Mouse (Mus musculus): Measurements from ENCODE around the gene Ptk7. TPM values are rescaled to one million over a fixed set of nuclear protein-coding genes. Genes with fewer than 3 reads are reported as not detected.

Ptk7 gene
- polyA plus RNA-seq, 1 experiment from 2014 or later: 26.9 TPM

DNA sequence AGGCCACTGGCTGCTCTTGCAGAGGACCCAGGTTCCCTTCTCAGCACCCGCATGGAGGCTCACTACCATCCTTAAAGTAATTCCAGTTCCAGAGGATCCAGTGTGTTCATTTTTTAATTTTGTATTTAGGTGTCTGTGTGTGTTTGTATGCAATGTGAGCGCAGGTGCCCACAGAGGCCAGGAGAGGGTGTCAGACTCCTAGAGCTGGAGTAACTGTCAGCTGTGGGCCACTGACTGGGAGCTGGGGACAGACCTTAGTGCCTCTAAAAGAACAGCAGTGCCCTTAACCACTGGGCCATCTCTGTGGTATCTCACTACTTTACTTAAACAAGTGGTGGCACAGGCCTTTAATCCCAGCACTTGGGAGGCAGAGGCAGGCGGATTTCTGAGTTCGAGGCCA is 26.1 kb downstream of the Ptk7 start:
- no peaks in the 10 kb centered on the region for H3K27me3 ChIP-seq (ENCODE audit: control insufficient read depth, insufficient read depth, low read depth, low read length)
- no peak overlapping the region for H3K4me2 ChIP-seq (ENCODE audit: low read length)
- no peak overlapping the region for H3K9ac ChIP-seq (ENCODE audit: low read depth, low read length)
- no peak overlapping the region for H3K4me3 ChIP-seq (ENCODE audit: low read depth, low read length)
- H3K9me3 ChIP-seq (replicated peaks; ENCODE audit: control insufficient read depth, low read length, poor library complexity, severe bottlenecking): no peaks in the 10 kb centered on the region
- H3K36me3 ChIP-seq (ENCODE audit: control insufficient read depth, insufficient read depth, low read length): no peaks in the 10 kb centered on the region
- 95% methylated on average over 4 of the region's 4 CpGs for WGBS
- H3K27ac ChIP-seq (ENCODE audit: low read length): no peak overlapping the region
- no peak for ATAC-seq
- peaks cover 13% of the 10 kb centered on the region; the same call in 1 of the 2 replicates for H3K4me1 ChIP-seq (ENCODE audit: control insufficient read depth, insufficient read depth, low read length)

GRCm38 (mm10) chr17:46602212-46602611 is 27.1 kb downstream of the Ptk7 start:
- Histone ChIP-seq H3K9ac (ENCODE audit: low read depth, low read length) (no peak overlapping the region), H3K36me3 (ENCODE audit: control insufficient read depth, insufficient read depth, low read length) (no peaks in the 10 kb centered on the region), H3K27ac (ENCODE audit: low read length) (no peak overlapping the region), H3K4me3 (ENCODE audit: low read depth, low read length) (no peak overlapping the region), H3K9me3 (replicated peaks; ENCODE audit: control insufficient read depth, low read length, poor library complexity, severe bottlenecking) (no peaks in the 10 kb centered on the region), H3K4me1 (ENCODE audit: control insufficient read depth, insufficient read depth, low read length) (peaks cover 13% of the 10 kb centered on the region; the same call in 1 of the 2 replicates), H3K4me2 (ENCODE audit: low read length) (no peak overlapping the region), H3K27me3 (ENCODE audit: control insufficient read depth, insufficient read depth, low read depth, low read length) (no peaks in the 10 kb centered on the region)
- no peak for ATAC-seq
- WGBS: 85% methylated on average over 9 of the region's 9 CpGs

GRCm38 (mm10) chr17:46600569-46600968 is 28.7 kb downstream of the Ptk7 start:
- no peaks in the 10 kb centered on the region for H3K27me3 ChIP-seq (ENCODE audit: control insufficient read depth, insufficient read depth, low read depth, low read length)
- H3K9me3 ChIP-seq (replicated peaks; ENCODE audit: control insufficient read depth, low read length, poor library complexity, severe bottlenecking): no peaks in the 10 kb centered on the region
- H3K4me3 ChIP-seq (ENCODE audit: low read depth, low read length): no peak overlapping the region
- H3K36me3 ChIP-seq (ENCODE audit: control insufficient read depth, insufficient read depth, low read length): no peaks in the 10 kb centered on the region
- H3K9ac ChIP-seq (ENCODE audit: low read depth, low read length): no peak overlapping the region
- H3K4me2 ChIP-seq (ENCODE audit: low read length): no peak overlapping the region
- H3K4me1 ChIP-seq (ENCODE audit: control insufficient read depth, insufficient read depth, low read length): peaks cover 11% of the 10 kb centered on the region; the same call in 1 of the 2 replicates
- no peak for ATAC-seq
- H3K27ac ChIP-seq (ENCODE audit: low read length): no peak overlapping the region
- 98% methylated on average over 2 of the region's 2 CpGs for WGBS

DNA sequence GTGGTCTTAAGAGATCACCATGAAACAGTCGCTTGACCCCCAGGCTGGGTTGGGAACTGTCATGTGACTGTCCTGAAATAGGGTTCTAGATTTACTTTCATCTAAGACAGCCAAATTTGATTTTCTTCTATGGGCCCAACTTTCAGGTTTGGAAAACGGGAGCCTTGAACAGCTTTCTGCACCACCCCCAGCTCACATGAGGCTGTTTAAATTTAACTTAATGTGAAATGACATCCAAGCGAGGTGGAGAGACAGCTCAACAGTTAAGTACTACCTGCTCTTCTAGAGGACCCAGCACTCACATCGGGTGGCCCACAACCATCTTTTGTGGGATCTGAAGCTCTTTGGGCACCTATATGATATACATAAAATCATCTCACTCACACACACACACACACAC is 30.3 kb downstream of the Ptk7 start:
- Histone ChIP-seq H3K36me3 (ENCODE audit: control insufficient read depth, insufficient read depth, low read length) (no peaks in the 10 kb centered on the region), H3K9ac (ENCODE audit: low read depth, low read length) (no peak overlapping the region), H3K4me3 (ENCODE audit: low read depth, low read length) (no peak overlapping the region), H3K4me2 (ENCODE audit: low read length) (no peak overlapping the region), H3K4me1 (ENCODE audit: control insufficient read depth, insufficient read depth, low read length) (no peaks in the 10 kb centered on the region), H3K27ac (ENCODE audit: low read length) (no peak overlapping the region), H3K9me3 (replicated peaks; ENCODE audit: control insufficient read depth, low read length, poor library complexity, severe bottlenecking) (no peaks in the 10 kb centered on the region), H3K27me3 (ENCODE audit: control insufficient read depth, insufficient read depth, low read depth, low read length) (no peaks in the 10 kb centered on the region)
- WGBS: 86% methylated on average over 4 of the region's 4 CpGs
- ATAC-seq: no peak

DNA sequence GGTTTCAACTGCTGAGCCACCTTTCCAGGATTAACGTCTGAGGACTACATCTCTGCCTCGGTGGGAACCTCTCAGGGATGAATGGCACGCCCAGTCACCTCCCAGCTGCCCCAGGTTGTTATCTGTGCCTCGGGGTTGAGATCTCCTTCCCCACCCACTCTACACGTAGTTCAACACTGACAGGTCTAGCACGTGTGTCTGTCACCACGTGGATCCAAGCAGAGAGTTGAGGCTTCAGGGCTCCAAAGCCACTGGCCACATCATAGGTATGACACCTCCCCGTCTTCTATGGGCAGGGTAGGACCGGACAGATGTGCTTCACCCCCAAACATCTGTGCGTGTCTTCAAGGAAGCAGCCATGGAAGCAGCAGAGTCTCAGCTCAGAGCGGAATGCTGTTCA is 31.3 kb downstream of the Ptk7 start:
- no peak for ATAC-seq
- Histone ChIP-seq H3K27me3 (ENCODE audit: control insufficient read depth, insufficient read depth, low read depth, low read length) (no peaks in the 10 kb centered on the region), H3K4me1 (ENCODE audit: control insufficient read depth, insufficient read depth, low read length) (no peaks in the 10 kb centered on the region), H3K36me3 (ENCODE audit: control insufficient read depth, insufficient read depth, low read length) (no peaks in the 10 kb centered on the region), H3K4me3 (ENCODE audit: low read depth, low read length) (no peak overlapping the region), H3K9ac (ENCODE audit: low read depth, low read length) (no peak overlapping the region), H3K27ac (ENCODE audit: low read length) (no peak overlapping the region), H3K9me3 (replicated peaks; ENCODE audit: control insufficient read depth, low read length, poor library complexity, severe bottlenecking) (no peaks in the 10 kb centered on the region), H3K4me2 (ENCODE audit: low read length) (no peak overlapping the region)
- 89% methylated on average over 11 of the region's 11 CpGs for WGBS

- H3K9ac ChIP-seq (ENCODE audit: low read depth, low read length): no peak overlapping the region
- H3K4me1 ChIP-seq (ENCODE audit: control insufficient read depth, insufficient read depth, low read length): no peaks in the 10 kb centered on the region
- 81% methylated on average over 6 of the region's 6 CpGs for whole genome bisulfite sequencing
- H3K9me3 ChIP-seq (replicated peaks; ENCODE audit: control insufficient read depth, low read length, poor library complexity, severe bottlenecking): no peaks in the 10 kb centered on the region
- H3K27ac ChIP-seq (ENCODE audit: low read length): 0 out of 2 replicates have a peak overlapping the region, but pooled peaks have one; percentile 7
- 0 out of 2 replicates have a peak, but pooled peaks cover under 1% of the 10 kb centered on the region for H3K36me3 ChIP-seq (ENCODE audit: control insufficient read depth, insufficient read depth, low read length)
- ATAC-seq: no peak
- H3K27me3 ChIP-seq (ENCODE audit: control insufficient read depth, insufficient read depth, low read depth, low read length): no peaks in the 10 kb centered on the region
- no peak overlapping the region for H3K4me2 ChIP-seq (ENCODE audit: low read length)
- H3K4me3 ChIP-seq (ENCODE audit: low read depth, low read length): no peak overlapping the region
Observed at GRCm38 (mm10) chr17:46595336-46595735, 34.0 kb downstream of the Ptk7 start.

- Histone ChIP-seq H3K27me3 (ENCODE audit: control insufficient read depth, insufficient read depth, low read depth, low read length) (no peaks in the 10 kb centered on the region), H3K4me3 (ENCODE audit: low read depth, low read length) (no peak overlapping the region), H3K27ac (ENCODE audit: low read length) (no peak overlapping the region), H3K36me3 (ENCODE audit: control insufficient read depth, insufficient read depth, low read length) (0 out of 2 replicates have a peak, but pooled peaks cover 3% of the 10 kb centered on the region), H3K9ac (ENCODE audit: low read depth, low read length) (no peak overlapping the region), H3K9me3 (replicated peaks; ENCODE audit: control insufficient read depth, low read length, poor library complexity, severe bottlenecking) (no peaks in the 10 kb centered on the region), H3K4me2 (ENCODE audit: low read length) (no peak overlapping the region), H3K4me1 (ENCODE audit: control insufficient read depth, insufficient read depth, low read length) (no peaks in the 10 kb centered on the region)
- no peak for ATAC-seq
- WGBS: 49% methylated on average over 9 of the region's 9 CpGs
Observed at GRCm38 (mm10) chr17:46594606-46595005, 34.7 kb downstream of the Ptk7 start.

DNA sequence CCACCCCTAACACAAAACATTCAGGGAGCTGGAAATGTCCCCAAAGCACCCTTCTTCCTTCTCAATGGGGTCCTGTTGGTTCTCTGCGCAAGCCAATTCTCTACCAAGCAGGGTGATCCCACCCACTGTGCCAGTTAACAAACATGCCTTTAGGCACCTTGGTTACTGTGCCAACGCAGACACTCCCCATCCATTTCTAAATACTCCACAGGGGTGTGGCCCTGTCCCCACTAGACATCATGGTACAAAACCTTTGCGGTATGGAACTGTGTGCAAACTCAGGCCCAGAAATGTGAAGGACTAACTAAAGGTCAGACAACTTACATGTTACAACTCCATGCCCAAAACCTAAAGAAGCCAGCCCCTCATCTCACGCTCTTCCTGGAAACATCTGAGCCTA is 36.2 kb downstream of the Ptk7 start:
- Histone ChIP-seq H3K9me3 (replicated peaks; ENCODE audit: control insufficient read depth, low read length, poor library complexity, severe bottlenecking) (no peaks in the 10 kb centered on the region), H3K4me3 (ENCODE audit: low read depth, low read length) (no peak overlapping the region), H3K9ac (ENCODE audit: low read depth, low read length) (no peak overlapping the region), H3K27ac (ENCODE audit: low read length) (no peak overlapping the region), H3K4me1 (ENCODE audit: control insufficient read depth, insufficient read depth, low read length) (no peaks in the 10 kb centered on the region), H3K27me3 (ENCODE audit: control insufficient read depth, insufficient read depth, low read depth, low read length) (no peaks in the 10 kb centered on the region), H3K36me3 (ENCODE audit: control insufficient read depth, insufficient read depth, low read length) (0 out of 2 replicates have a peak, but pooled peaks cover 3% of the 10 kb centered on the region), H3K4me2 (ENCODE audit: low read length) (no peak overlapping the region)
- 92% methylated on average over 4 of the region's 4 CpGs for WGBS
- ATAC-seq: no peak

GRCm38 (mm10) chr17:46591406-46591805 is 37.9 kb downstream of the Ptk7 start:
- 71% methylated on average over 19 of the region's 19 CpGs for WGBS
- no peak for ATAC-seq

More at GRCm38 (mm10) chr17:46591406-46591805, 37.9 kb downstream of the Ptk7 start:
- H3K27me3 ChIP-seq (ENCODE audit: control insufficient read depth, insufficient read depth, low read depth, low read length): no peaks in the 10 kb centered on the region
- H3K9me3 ChIP-seq (replicated peaks; ENCODE audit: control insufficient read depth, low read length, poor library complexity, severe bottlenecking): no peaks in the 10 kb centered on the region
- no peak overlapping the region for H3K9ac ChIP-seq (ENCODE audit: low read depth, low read length)
- H3K4me3 ChIP-seq (ENCODE audit: low read depth, low read length): no peak overlapping the region
- H3K4me2 ChIP-seq (ENCODE audit: low read length): no peak overlapping the region
- peaks cover 3% of the 10 kb centered on the region; the same call in 1 of the 2 replicates for H3K36me3 ChIP-seq (ENCODE audit: control insufficient read depth, insufficient read depth, low read length)
- no peaks in the 10 kb centered on the region for H3K4me1 ChIP-seq (ENCODE audit: control insufficient read depth, insufficient read depth, low read length)
- H3K27ac ChIP-seq (ENCODE audit: low read length): no peak overlapping the region

All from midbrain, embryonic 16.5 days (tissue).